Mouse (Mus musculus): Measurements from ENCODE around the gene Ccdc116. TPM values are rescaled to one million over a fixed set of nuclear protein-coding genes. Genes with fewer than 3 reads are reported as not detected.

Ccdc116 gene
- polyA plus RNA-seq, 1 experiment from 2014 or later: 0.91 TPM

DNA sequence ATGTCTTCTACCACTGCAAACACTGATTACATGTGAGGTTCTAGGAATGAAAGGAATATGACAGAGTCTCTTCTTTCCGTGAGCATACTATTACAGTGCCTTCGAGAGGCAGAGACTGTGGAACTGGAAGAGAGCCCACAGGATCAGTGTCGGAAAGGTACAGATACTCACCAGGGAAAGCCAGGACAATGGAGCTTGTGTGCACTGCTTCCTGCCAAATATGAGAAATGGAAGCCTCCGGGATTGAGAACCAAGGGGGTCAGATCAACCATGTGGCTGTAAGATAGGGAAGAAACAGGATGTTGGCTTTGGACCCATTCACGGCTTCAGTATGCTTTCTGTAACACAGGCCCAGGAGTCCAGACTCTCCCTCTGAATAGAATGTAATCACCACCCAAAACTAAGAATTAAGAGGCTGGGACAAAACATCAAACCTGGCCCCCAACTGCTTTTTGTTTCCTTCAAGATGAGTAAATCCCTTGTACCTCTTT is 29.7 kb downstream of the Ccdc116 start:
- H3K27me3 ChIP-seq (ENCODE audit: control insufficient read depth, insufficient read depth, low read length): no peaks in the 10 kb centered on the region
- no peak overlapping the region for H3K9ac ChIP-seq (ENCODE audit: low read depth, low read length)
- no peak for ATAC-seq (ENCODE audit: low FRiP score, low TSS enrichment)
- H3K27ac ChIP-seq (ENCODE audit: low read depth, low read length): no peak overlapping the region
- H3K4me2 ChIP-seq (replicated peaks; ENCODE audit: low read depth, low read length): no peak overlapping the region
- no peaks in the 10 kb centered on the region for H3K9me3 ChIP-seq (ENCODE audit: control insufficient read depth, low read length)
- H3K4me3 ChIP-seq (ENCODE audit: low read length): no peak overlapping the region
- no peaks in the 10 kb centered on the region for H3K4me1 ChIP-seq (ENCODE audit: control insufficient read depth, insufficient read depth, low read length)
- WGBS: 93% methylated on average over 5 of the region's 5 CpGs
- peaks cover 79% of the 10 kb centered on the region for H3K36me3 ChIP-seq (ENCODE audit: control insufficient read depth, insufficient read depth, low read length)

DNA sequence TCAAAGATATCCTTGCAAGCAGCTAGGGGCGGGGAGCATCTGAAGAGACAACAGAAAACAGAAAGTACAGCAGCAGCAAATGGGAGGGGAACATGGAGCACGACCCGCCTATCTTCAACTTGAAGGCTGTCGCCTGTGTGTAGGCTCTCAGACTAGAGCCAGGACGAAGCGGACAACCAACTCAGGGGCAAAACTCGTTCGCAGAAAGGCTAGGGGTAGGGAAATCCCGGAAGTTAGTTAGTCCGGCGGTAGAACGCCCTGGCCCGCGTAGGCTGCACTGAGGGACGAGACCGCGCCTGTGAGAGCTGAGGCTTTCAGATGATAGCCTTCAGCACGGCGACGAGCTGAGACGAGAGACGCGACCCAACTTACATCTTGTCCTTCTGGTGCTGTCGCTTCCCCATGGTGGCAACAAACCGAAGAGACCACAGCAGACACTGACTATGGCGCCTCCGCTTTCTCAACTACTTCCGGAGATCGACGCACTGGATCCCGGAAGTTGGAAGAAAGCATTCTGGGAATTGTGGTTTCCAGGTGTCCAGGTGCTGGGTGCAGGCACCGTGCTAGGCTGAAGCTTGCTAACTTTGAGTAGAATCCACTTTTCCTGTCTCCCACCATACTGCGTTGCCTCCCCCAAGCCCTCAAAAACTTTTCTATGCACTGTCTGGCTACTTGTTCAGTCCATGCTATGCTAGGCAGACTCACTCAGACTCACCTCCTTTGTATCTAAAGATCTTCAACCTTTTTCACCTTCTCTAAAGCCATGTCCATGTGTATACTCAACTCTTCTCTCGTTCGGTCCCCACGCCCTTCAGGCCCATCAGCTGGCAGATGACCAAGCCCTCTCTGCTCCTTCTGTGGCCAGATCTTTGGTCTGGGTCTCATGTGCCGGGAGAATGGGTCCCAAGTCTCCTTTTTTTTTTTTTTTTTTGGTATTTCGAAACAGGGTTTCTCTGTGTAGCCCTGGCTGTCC is 36.0 kb downstream of the Ccdc116 start, which contains the start of gene Ppil2:
Ppil2 (minus strand) TSS at position 487 of the 973 bp plus-strand sequence.
- Histone ChIP-seq H3K27me3 (ENCODE audit: control insufficient read depth, insufficient read depth, low read length) (no peaks in the 10 kb centered on the region), H3K36me3 (ENCODE audit: control insufficient read depth, insufficient read depth, low read length) (peaks cover 57% of the 10 kb centered on the region), H3K9me3 (ENCODE audit: control insufficient read depth, low read length) (no peaks in the 10 kb centered on the region), H3K4me1 (ENCODE audit: control insufficient read depth, insufficient read depth, low read length) (peaks cover 9% of the 10 kb centered on the region), H3K27ac (ENCODE audit: low read depth, low read length) (no peak within 1 kb of the TSS), H3K4me2 (replicated peaks; ENCODE audit: low read depth, low read length) (peak within 1 kb of the TSS; percentile 51), H3K4me3 (ENCODE audit: low read length) (peak within 1 kb of the TSS; percentile 66), H3K9ac (ENCODE audit: low read depth, low read length) (peak within 1 kb of the TSS; percentile 69)
- ATAC-seq (ENCODE audit: low FRiP score, low TSS enrichment): peak; percentile 84
- 10% methylated on average over 38 of the region's 38 CpGs for WGBS

DNA sequence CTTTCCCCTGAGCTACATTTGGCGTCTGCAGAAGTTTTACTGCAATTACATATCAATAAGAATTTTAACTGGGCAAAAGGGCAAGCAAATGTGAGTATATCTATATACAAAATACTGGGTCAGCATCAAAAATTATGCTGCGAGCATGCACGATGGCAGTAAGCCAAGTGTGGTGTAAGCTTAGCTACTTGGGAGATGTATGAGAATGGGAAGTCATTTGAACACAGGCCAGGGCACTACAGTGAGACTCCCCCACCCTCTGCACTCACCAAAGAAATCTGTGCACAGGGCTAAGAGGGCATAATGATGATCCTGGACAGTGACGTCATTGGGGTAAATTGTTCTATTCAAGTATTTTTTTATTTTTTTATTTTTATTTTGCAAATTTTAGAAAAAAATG is 42.4 kb downstream of the Ccdc116 start:
- Histone ChIP-seq H3K4me1 (ENCODE audit: control insufficient read depth, insufficient read depth, low read length) (peaks cover 5% of the 10 kb centered on the region; the same call in 1 of the 2 replicates), H3K4me3 (ENCODE audit: low read length) (no peak overlapping the region), H3K4me2 (replicated peaks; ENCODE audit: low read depth, low read length) (no peak overlapping the region), H3K9ac (ENCODE audit: low read depth, low read length) (no peak overlapping the region), H3K27me3 (ENCODE audit: control insufficient read depth, insufficient read depth, low read length) (no peaks in the 10 kb centered on the region), H3K36me3 (ENCODE audit: control insufficient read depth, insufficient read depth, low read length) (peaks cover 79% of the 10 kb centered on the region), H3K9me3 (ENCODE audit: control insufficient read depth, low read length) (no peaks in the 10 kb centered on the region), H3K27ac (ENCODE audit: low read depth, low read length) (no peak overlapping the region)
- 88% methylated on average over 4 of the region's 4 CpGs for WGBS
- no peak for ATAC-seq (ENCODE audit: low FRiP score, low TSS enrichment)

DNA sequence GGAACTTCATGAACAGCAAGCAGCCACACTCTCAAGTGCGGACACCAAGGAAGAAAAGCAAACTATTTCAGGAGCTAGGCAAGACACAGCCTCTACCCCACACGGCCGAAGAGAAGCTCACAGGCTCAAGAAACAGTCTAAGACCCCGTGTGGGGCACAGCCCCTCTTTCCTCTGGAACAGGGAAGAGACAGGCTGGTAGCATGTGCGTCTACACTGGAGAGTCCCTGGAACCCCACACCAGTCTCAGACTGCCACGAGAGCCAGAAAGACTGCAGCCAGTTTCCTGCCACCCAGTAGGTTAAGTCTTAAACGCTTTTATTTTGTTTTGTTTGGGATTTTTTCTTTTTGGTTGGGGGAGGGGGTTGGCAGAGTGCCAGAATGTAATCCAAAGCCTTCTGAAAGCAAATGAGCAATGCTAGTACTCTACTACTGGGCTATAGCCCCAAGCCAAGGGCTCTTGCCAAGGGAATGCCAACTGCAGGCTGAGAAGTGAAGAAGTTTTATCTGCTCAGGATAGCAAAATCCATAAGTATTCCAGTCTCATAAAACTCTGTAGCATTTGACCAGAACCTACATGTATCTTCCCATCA is 44.3 kb downstream of the Ccdc116 start:
- Histone ChIP-seq H3K27ac (ENCODE audit: low read depth, low read length) (no peak overlapping the region), H3K9me3 (ENCODE audit: control insufficient read depth, low read length) (no peaks in the 10 kb centered on the region), H3K9ac (ENCODE audit: low read depth, low read length) (no peak overlapping the region), H3K4me1 (ENCODE audit: control insufficient read depth, insufficient read depth, low read length) (0 out of 2 replicates have a peak, but pooled peaks cover 4% of the 10 kb centered on the region), H3K4me2 (replicated peaks; ENCODE audit: low read depth, low read length) (no peak overlapping the region), H3K4me3 (ENCODE audit: low read length) (no peak overlapping the region), H3K27me3 (ENCODE audit: control insufficient read depth, insufficient read depth, low read length) (no peaks in the 10 kb centered on the region), H3K36me3 (ENCODE audit: control insufficient read depth, insufficient read depth, low read length) (peaks cover 82% of the 10 kb centered on the region)
- ATAC-seq (ENCODE audit: low FRiP score, low TSS enrichment): no peak
- 69% methylated on average over 7 of the region's 7 CpGs for WGBS

DNA sequence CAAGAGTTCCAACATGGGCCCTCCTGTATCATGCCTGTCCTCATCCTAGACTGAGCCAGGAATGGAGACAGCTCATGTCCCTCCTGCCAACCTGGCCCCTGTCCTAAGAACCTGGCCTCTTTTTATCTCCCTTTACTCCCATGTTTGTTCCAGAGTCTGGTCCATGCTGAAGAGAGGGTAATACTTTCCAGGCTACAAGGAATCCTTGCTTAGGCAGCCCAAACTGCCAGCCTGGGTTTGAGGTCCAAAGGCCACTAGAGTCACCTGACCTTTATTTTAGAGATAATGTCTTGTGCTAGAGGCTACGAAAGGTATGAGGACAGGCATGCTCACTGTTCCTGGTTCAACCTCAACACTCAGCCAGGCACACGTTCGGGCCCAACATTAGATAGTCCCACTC is 50.1 kb downstream of the Ccdc116 start:
- H3K27ac ChIP-seq (ENCODE audit: low read depth, low read length): no peak overlapping the region
- H3K36me3 ChIP-seq (ENCODE audit: control insufficient read depth, insufficient read depth, low read length): peaks cover 89% of the 10 kb centered on the region
- H3K9ac ChIP-seq (ENCODE audit: low read depth, low read length): no peak overlapping the region
- WGBS: 96% methylated on average over 3 of the region's 3 CpGs
- ATAC-seq (ENCODE audit: low FRiP score, low TSS enrichment): no peak
- H3K4me1 ChIP-seq (ENCODE audit: control insufficient read depth, insufficient read depth, low read length): no peaks in the 10 kb centered on the region
- no peaks in the 10 kb centered on the region for H3K9me3 ChIP-seq (ENCODE audit: control insufficient read depth, low read length)
- H3K4me2 ChIP-seq (replicated peaks; ENCODE audit: low read depth, low read length): no peak overlapping the region
- no peak overlapping the region for H3K4me3 ChIP-seq (ENCODE audit: low read length)
- no peaks in the 10 kb centered on the region for H3K27me3 ChIP-seq (ENCODE audit: control insufficient read depth, insufficient read depth, low read length)

MicroRNAs within 50 kb of the gene (microRNA counts, 519-probe panel; counts per million panel counts)
- microRNA mmu-miR-130b (7,257 counts per million, percentile 77 among the panel's probes with 10 or more counts), microRNA mmu-miR-301b (5,511 counts per million, percentile 53 among the panel's probes with 10 or more counts)

Small RNA genes within 50 kb of the gene (microRNA-seq; reads per million reads assigned to microRNA genes)
- gene Mir130b (7,836 reads per million, percentile 94 among the genes with 10 or more reads in this experiment), gene Mir301b (101 reads per million, percentile 54 among the genes with 10 or more reads in this experiment)

Other genes starting within 250 kb of the Ccdc116 start
- 197 and 210 TPM in 2 replicates for gene Mapk1, start 163.8 kb downstream of the Ccdc116 start, polyA plus RNA-seq (2014; fragmentation: Nextera tagmentation; extraction: Ambion mirVana)
- 50.1 and 54.5 TPM in 2 replicates for gene Ypel1, start 77.5 kb downstream of the Ccdc116 start, polyA plus RNA-seq (2014; fragmentation: Nextera tagmentation; extraction: Ambion mirVana)
- gene Ppil2, start 36.0 kb downstream of the Ccdc116 start, polyA plus RNA-seq (2014; fragmentation: Nextera tagmentation; extraction: Ambion mirVana): 131 and 142 TPM in 2 replicates
- gene 2610318N02Rik, start 22.1 kb downstream of the Ccdc116 start, polyA plus RNA-seq (2014; fragmentation: Nextera tagmentation; extraction: Ambion mirVana): 64.3 and 72.8 TPM in 2 replicates
- gene Sdf2l1, start 14.8 kb downstream of the Ccdc116 start, polyA plus RNA-seq (2014; fragmentation: Nextera tagmentation; extraction: Ambion mirVana): 55.3 and 66.5 TPM in 2 replicates
- 9.1 and 11.9 TPM in 2 replicates for gene Ydjc, start 2.6 kb downstream of the Ccdc116 start, polyA plus RNA-seq (2014; fragmentation: Nextera tagmentation; extraction: Ambion mirVana)
- gene Ube2l3, start 55.4 kb upstream of the Ccdc116 start, polyA plus RNA-seq (2014; fragmentation: Nextera tagmentation; extraction: Ambion mirVana): 376 and 405 TPM in 2 replicates
- 0.27 and 0.37 TPM in 2 replicates for gene Rimbp3, start 61.4 kb upstream of the Ccdc116 start, polyA plus RNA-seq (2014; fragmentation: Nextera tagmentation; extraction: Ambion mirVana)
- gene Hic2, start 86.3 kb upstream of the Ccdc116 start, polyA plus RNA-seq (2014; fragmentation: Nextera tagmentation; extraction: Ambion mirVana): 4.0 and 4.3 TPM in 2 replicates
- 10.2 and 11.1 TPM in 2 replicates for gene Tmem191c, start 128.8 kb upstream of the Ccdc116 start, polyA plus RNA-seq (2014; fragmentation: Nextera tagmentation; extraction: Ambion mirVana)
- 0.14 and 0.16 TPM in 2 replicates for gene Serpind1, start 184.1 kb upstream of the Ccdc116 start, polyA plus RNA-seq (2014; fragmentation: Nextera tagmentation; extraction: Ambion mirVana)

Measured in kidney, embryonic 14.5 days (tissue).